Mouse (Mus musculus): ENCODE results near the gene Csf3.

- TF ChIP-seq POLR2A (IDR thresholded peaks at IDR 0.05; ENCODE audit: control insufficient read depth, extremely low read depth, insufficient read depth, low read length, poor library complexity) (no peak), CTCF (IDR thresholded peaks at IDR 0.05; ENCODE audit: borderline replicate concordance, control insufficient read depth, extremely low read depth, insufficient read depth, low read length, poor library complexity) (no peak)
These were observed 4.4 kb upstream of the Csf3 start for GRCm38 (mm10) chr11:98696454-98697216.
